Mouse (Mus musculus) lung, embryonic 14.5 days (tissue): Measurements from ENCODE around the gene Lrig2. TPM values are rescaled to one million over a fixed set of nuclear protein-coding genes. Genes with fewer than 3 reads are reported as not detected.

Experiments used
- ATAC-seq: fragments of 200-750 bp; cut with Nextera tagmentation; 2 replicates; pipeline ENCODE4 v1.8.0; 2017; ENCODE audit warnings: mild to moderate bottlenecking, moderate TSS enrichment, moderate library complexity; ENCODE audit not compliant: insufficient read depth
- DNase-seq: peaks from one replicate; pipeline ENCODE4 v3.0.0-alpha.2; 2015
- H3K27ac ChIP-seq: fragments of 300-500 bp; sonication (generic); 2 replicates; pipeline ENCODE4 v1.5.1; 2014; ENCODE audit warnings: low read depth, mild to moderate bottlenecking, moderate library complexity
- H3K27me3 ChIP-seq: fragments of 300-500 bp; sonication (generic); 2 replicates; pipeline ENCODE4 v1.6.1; 2014; ENCODE audit warnings: low read length, control low read depth; ENCODE audit not compliant: insufficient read depth
- H3K36me3 ChIP-seq: fragments of 300-500 bp; sonication (generic); 2 replicates; pipeline ENCODE4 v1.6.1; 2014; ENCODE audit warnings: control low read depth; ENCODE audit not compliant: insufficient read depth
- H3K4me1 ChIP-seq: fragments of 300-500 bp; sonication (generic); 2 replicates; pipeline ENCODE4 v1.6.1; 2014; ENCODE audit warnings: antibody characterized with exemption, control low read depth; ENCODE audit not compliant: insufficient read depth
- H3K4me2 ChIP-seq: fragments of 300-500 bp; sonication (generic); 2 replicates; pipeline ENCODE4 v1.6.1; 2014; ENCODE audit warnings: mild to moderate bottlenecking
- H3K4me3 ChIP-seq: fragments of 300-500 bp; sonication (generic); 2 replicates; pipeline ENCODE4 v1.5.1; 2014; ENCODE audit warnings: low read depth, low read length
- H3K9ac ChIP-seq: fragments of 300-500 bp; sonication (generic); 2 replicates; pipeline ENCODE4 v1.6.1; 2014
- H3K9me3 ChIP-seq: fragments of 300-500 bp; sonication (generic); 2 replicates; pipeline ENCODE4 v1.6.1; 2016; ENCODE audit warnings: low read depth, low read length, control low read depth
- CTCF ChIP-seq: IDR thresholded peaks from 2 replicates; pipeline ENCODE4 v1.5.1; 2016; ENCODE audit warnings: antibody characterized with exemption, low read depth
- WGBS: fragments of 180-500 bp; shearing (Covaris S2); extraction: QIAGEN DNeasy Blood & Tissue Kit; methylation state at CpG from one replicate; pipeline ENCODE4 v1.1.7; 2014; 5-methylcytosine and 5-hydroxymethylcytosine counted together
- polyA plus RNA-seq: library from polyadenylated mRNA; unstranded; fragments of >200 nt; fragmentation: Nextera tagmentation; extraction: Ambion mirVana; gene quantifications from 2 replicates; pipeline ENCODE4 v1.2.1, GENCODE M21; 2014

Gene Lrig2
- polyA plus RNA-seq, 1 experiment from 2014 or later: 18.8 TPM

- ATAC-seq (no peak), DNase-seq (peak; percentile 27)
- no peak overlapping the region for H3K4me3 ChIP-seq
- no peak overlapping the region for H3K4me2 ChIP-seq
- H3K9me3 ChIP-seq: no peaks in the 10 kb centered on the region
- 42% methylated on average over 9 of the region's 9 CpGs for WGBS
- no peak overlapping the region for H3K9ac ChIP-seq
- no peak for TF ChIP-seq CTCF
- H3K36me3 ChIP-seq: no peaks in the 10 kb centered on the region
- H3K27ac ChIP-seq: no peak overlapping the region
- H3K27me3 ChIP-seq: no peaks in the 10 kb centered on the region
- H3K4me1 ChIP-seq: peaks cover 7% of the 10 kb centered on the region; the same call in 1 of the 2 replicates
Measured at GRCm38 (mm10) chr3:104383681-104384341, 127.9 kb downstream of the Lrig2 start.

- no peak overlapping the region for H3K27ac ChIP-seq
- peaks cover 6% of the 10 kb centered on the region; the same call in 1 of the 2 replicates for H3K4me1 ChIP-seq
- DNase-seq: no peak
- no peaks in the 10 kb centered on the region for H3K27me3 ChIP-seq
- no peaks in the 10 kb centered on the region for H3K9me3 ChIP-seq
- WGBS: 73% methylated on average over 3 of the region's 3 CpGs
- no peak for ATAC-seq
- H3K9ac ChIP-seq: no peak overlapping the region
- TF ChIP-seq CTCF: no peak
- no peaks in the 10 kb centered on the region for H3K36me3 ChIP-seq
- no peak overlapping the region for H3K4me2 ChIP-seq
- no peak overlapping the region for H3K4me3 ChIP-seq
Measured at GRCm38 (mm10) chr3:104378228-104378627, 133.5 kb downstream of the Lrig2 start.

- no peak for TF ChIP-seq CTCF
- H3K4me1 ChIP-seq: peaks cover 9% of the 10 kb centered on the region; the same call in 1 of the 2 replicates
- no peak overlapping the region for H3K4me3 ChIP-seq
- no peak overlapping the region for H3K4me2 ChIP-seq
- ATAC-seq (no peak), DNase-seq (no peak)
- 60% methylated on average over 8 of the region's 8 CpGs for WGBS
- H3K9ac ChIP-seq: no peak overlapping the region
- no peak overlapping the region for H3K27ac ChIP-seq
- H3K9me3 ChIP-seq: no peaks in the 10 kb centered on the region
- H3K36me3 ChIP-seq: no peaks in the 10 kb centered on the region
- H3K27me3 ChIP-seq: no peaks in the 10 kb centered on the region
Measured at GRCm38 (mm10) chr3:104373907-104374306, 137.8 kb downstream of the Lrig2 start.

GRCm38 (mm10) chr3:104372374-104372773, 139.3 kb downstream of the Lrig2 start:
- no peaks in the 10 kb centered on the region for H3K36me3 ChIP-seq
- H3K4me2 ChIP-seq: no peak overlapping the region
- TF ChIP-seq CTCF: no peak
- WGBS: 43% methylated on average over 2 of the region's 2 CpGs
- no peaks in the 10 kb centered on the region for H3K9me3 ChIP-seq
- peaks cover 9% of the 10 kb centered on the region; the same call in 1 of the 2 replicates for H3K4me1 ChIP-seq
- ATAC-seq: peak; percentile 49; the same call in 1 of the 2 replicates
- peak; percentile 55 for DNase-seq
- no peak overlapping the region for H3K4me3 ChIP-seq
- no peak overlapping the region for H3K9ac ChIP-seq
- H3K27me3 ChIP-seq: no peaks in the 10 kb centered on the region
- H3K27ac ChIP-seq: no peak overlapping the region

GRCm38 (mm10) chr3:104367912-104368311, 143.8 kb downstream of the Lrig2 start:
- Histone ChIP-seq H3K4me1 (peaks cover 5% of the 10 kb centered on the region; the same call in 1 of the 2 replicates), H3K4me3 (no peak overlapping the region), H3K36me3 (no peaks in the 10 kb centered on the region), H3K9me3 (no peaks in the 10 kb centered on the region), H3K9ac (no peak overlapping the region), H3K4me2 (no peak overlapping the region), H3K27me3 (no peaks in the 10 kb centered on the region), H3K27ac (no peak overlapping the region)
- 74% methylated on average over 2 of the region's 2 CpGs for WGBS
- TF ChIP-seq CTCF: no peak
- ATAC-seq (no peak), DNase-seq (no peak)

GRCm38 (mm10) chr3:104361814-104362213, 149.9 kb downstream of the Lrig2 start:
- ATAC-seq (no peak), DNase-seq (no peak)
- H3K4me1 ChIP-seq: 0 out of 2 replicates have a peak, but pooled peaks cover 3% of the 10 kb centered on the region
- 65% methylated on average over 8 of the region's 8 CpGs for WGBS
- no peak overlapping the region for H3K9ac ChIP-seq
- no peak for TF ChIP-seq CTCF
- no peaks in the 10 kb centered on the region for H3K9me3 ChIP-seq
- no peak overlapping the region for H3K4me2 ChIP-seq
- no peaks in the 10 kb centered on the region for H3K36me3 ChIP-seq
- no peak overlapping the region for H3K4me3 ChIP-seq
- no peaks in the 10 kb centered on the region for H3K27me3 ChIP-seq
- no peak overlapping the region for H3K27ac ChIP-seq

GRCm38 (mm10) chr3:104360325-104360724, 151.4 kb downstream of the Lrig2 start:
- H3K4me3 ChIP-seq: no peak overlapping the region
- no peak overlapping the region for H3K27ac ChIP-seq
- no peak overlapping the region for H3K9ac ChIP-seq
- no peak for ATAC-seq
- no peaks in the 10 kb centered on the region for H3K36me3 ChIP-seq
- H3K27me3 ChIP-seq: no peaks in the 10 kb centered on the region
- TF ChIP-seq CTCF: no peak
- no peaks in the 10 kb centered on the region for H3K9me3 ChIP-seq
- H3K4me1 ChIP-seq: 0 out of 2 replicates have a peak, but pooled peaks cover 3% of the 10 kb centered on the region
- DNase-seq: no peak
- 22% methylated on average over 5 of the region's 5 CpGs for WGBS
- H3K4me2 ChIP-seq: no peak overlapping the region
